Mouse (Mus musculus) stomach, postnatal 0 days (tissue): ENCODE data around the gene Sdr39u1.

Source experiments
- CTCF ChIP-seq: IDR thresholded peaks from 2 replicates; pipeline ENCODE4 v1.5.1; 2016; ENCODE audit warnings: antibody characterized with exemption, low read depth, mild to moderate bottlenecking, moderate library complexity
- EP300 ChIP-seq: optimal IDR thresholded peaks from 2 replicates; pipeline ENCODE3; 2016; ENCODE audit warnings: antibody characterized with exemption

GRCm38 (mm10) chr14:55905518-55905917 is 5.4 kb upstream of the Sdr39u1 start:
- TF ChIP-seq CTCF (peak; percentile 65), EP300 (no peak)
